Mouse (Mus musculus) cortical plate, adult 2 months (tissue): ENCODE results near the gene Sdk1. TPM values are rescaled to one million over a fixed set of nuclear protein-coding genes. Genes with fewer than 3 reads are reported as not detected.

Experiments used
- H3K27ac ChIP-seq: fragments of 200-500 bp; 2 replicates; pipeline ENCODE4 v1.5.1; 2012; ENCODE audit warnings: low read length, control low read depth, inconsistent platforms; ENCODE audit not compliant: insufficient read depth
- H3K4me1 ChIP-seq: fragments of 200-500 bp; 2 replicates; pipeline ENCODE4 v1.6.1; 2011; ENCODE audit warnings: low read length; ENCODE audit not compliant: control insufficient read depth, insufficient read depth
- H3K4me3 ChIP-seq: fragments of 200-500 bp; 2 replicates; pipeline ENCODE4 v1.5.1; 2011; ENCODE audit warnings: mild to moderate bottlenecking, low read length, control low read depth; ENCODE audit not compliant: insufficient read depth
- CTCF ChIP-seq: fragments of 200-500 bp; IDR thresholded peaks from 2 replicates; pipeline ENCODE4 v1.5.1; 2011; ENCODE audit warnings: mild to moderate bottlenecking, control low read depth, low read length; ENCODE audit not compliant: insufficient read depth; ENCODE audit errors: extremely low read depth
- POLR2A ChIP-seq: fragments of 200-500 bp; IDR thresholded peaks from 2 replicates; pipeline ENCODE4 v1.6.1; 2011; ENCODE audit warnings: mild to moderate bottlenecking, low read length, control low read depth; ENCODE audit not compliant: insufficient read depth; ENCODE audit errors: extremely low read depth
- polyA plus RNA-seq: library from polyadenylated mRNA; depleted of rRNA; stranded (reverse); fragments of >200 nt; gene quantifications from 2 replicates; pipeline ENCODE4 v1.2.3, GENCODE M21; 2012

Gene Sdk1
- polyA plus RNA-seq, 1 experiment, result 3.3 TPM

- TF ChIP-seq POLR2A, result no peak
- TF ChIP-seq CTCF, result no peak
Observed at GRCm38 (mm10) chr5:141645671-141646070, 404.4 kb downstream of the Sdk1 start.

GRCm38 (mm10) chr5:141646621-141647020, 405.3 kb downstream of the Sdk1 start:
- Histone ChIP-seq H3K27ac (no peak overlapping the region), H3K4me3 (no peak overlapping the region), H3K4me1 (no peaks in the 10 kb centered on the region)
- TF ChIP-seq CTCF, result no peak
- TF ChIP-seq POLR2A, result no peak

More at GRCm38 (mm10) chr5:141645671-141646070, 404.4 kb downstream of the Sdk1 start:
- no peak overlapping the region for H3K27ac ChIP-seq
- no peak overlapping the region for H3K4me3 ChIP-seq
- no peaks in the 10 kb centered on the region for H3K4me1 ChIP-seq

GRCm38 (mm10) chr5:141649831-141650375, 408.6 kb downstream of the Sdk1 start:
- no peak overlapping the region for H3K4me3 ChIP-seq
- no peak overlapping the region for H3K27ac ChIP-seq
- no peak for TF ChIP-seq POLR2A
- peaks cover 3% of the 10 kb centered on the region; the same call in 1 of the 2 replicates for H3K4me1 ChIP-seq

- Histone ChIP-seq H3K27ac (no peak overlapping the region), H3K4me1 (peaks cover 3% of the 10 kb centered on the region; the same call in 1 of the 2 replicates), H3K4me3 (no peak overlapping the region)
- no peak for TF ChIP-seq CTCF
- no peak for TF ChIP-seq POLR2A
Observed at GRCm38 (mm10) chr5:141651690-141652377, 410.5 kb downstream of the Sdk1 start.

GRCm38 (mm10) chr5:141676371-141676770, 435.1 kb downstream of the Sdk1 start:
- no peak overlapping the region for H3K4me3 ChIP-seq
- no peaks in the 10 kb centered on the region for H3K4me1 ChIP-seq
- H3K27ac ChIP-seq, result no peak overlapping the region
- TF ChIP-seq CTCF, result no peak
- no peak for TF ChIP-seq POLR2A

GRCm38 (mm10) chr5:141677034-141677433, 435.7 kb downstream of the Sdk1 start:
- Histone ChIP-seq H3K4me3 (no peak overlapping the region), H3K27ac (no peak overlapping the region), H3K4me1 (no peaks in the 10 kb centered on the region)
- no peak for TF ChIP-seq POLR2A
- no peak for TF ChIP-seq CTCF

- Histone ChIP-seq H3K4me1 (no peaks in the 10 kb centered on the region), H3K27ac (no peak overlapping the region), H3K4me3 (no peak overlapping the region)
- TF ChIP-seq CTCF, result no peak
- TF ChIP-seq POLR2A, result no peak
Observed at GRCm38 (mm10) chr5:141677841-141678240, 436.6 kb downstream of the Sdk1 start.

GRCm38 (mm10) chr5:141686876-141687420, 445.7 kb downstream of the Sdk1 start:
- Histone ChIP-seq H3K27ac (no peak overlapping the region), H3K4me1 (no peaks in the 10 kb centered on the region), H3K4me3 (no peak overlapping the region)
- TF ChIP-seq POLR2A, result no peak
- TF ChIP-seq CTCF, result no peak

GRCm38 (mm10) chr5:141689442-141690105, 448.3 kb downstream of the Sdk1 start:
- Histone ChIP-seq H3K27ac (no peak overlapping the region), H3K4me1 (no peaks in the 10 kb centered on the region), H3K4me3 (no peak overlapping the region)
- TF ChIP-seq POLR2A (no peak), CTCF (no peak)
